Mouse (Mus musculus): Measurements from ENCODE around the gene Dpyd. TPM values are rescaled to one million over a fixed set of nuclear protein-coding genes. Genes with fewer than 3 reads are reported as not detected.

Gene Dpyd
- polyA plus RNA-seq, 1 experiment from 2014 or later = 1.8 TPM

DNA sequence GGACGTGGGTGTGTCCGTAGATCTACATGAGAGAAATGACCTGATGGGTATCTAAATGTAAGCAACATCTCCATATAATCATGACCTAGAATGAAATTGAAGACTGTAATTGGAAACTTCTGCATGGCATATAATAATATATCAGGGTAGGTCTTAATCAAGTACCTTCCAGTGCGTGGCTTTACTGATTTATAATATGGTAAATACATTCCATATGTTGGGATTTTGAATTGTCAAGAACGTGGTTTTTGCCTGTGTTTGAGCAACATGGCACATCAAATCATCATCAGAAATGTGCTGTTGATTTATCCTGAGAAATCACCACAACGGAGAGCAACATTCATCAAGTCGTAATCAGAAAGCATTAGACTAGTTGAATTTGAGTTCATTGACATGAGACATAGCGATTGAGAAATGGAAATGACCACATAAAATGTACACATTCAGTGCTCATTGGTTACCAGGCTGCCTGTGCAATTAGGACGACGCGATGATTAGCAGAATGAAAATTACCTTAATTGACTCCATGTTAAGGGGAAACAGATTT lies 84.2 kb downstream of the Dpyd start:
- Histone ChIP-seq H3K4me3 (ENCODE audit: low read depth, low read length) (no peak overlapping the region), H3K9me3 (replicated peaks; ENCODE audit: control insufficient read depth, low read length) (no peaks in the 10 kb centered on the region), H3K4me1 (ENCODE audit: control insufficient read depth, insufficient read depth, low read length) (no peaks in the 10 kb centered on the region), H3K27me3 (ENCODE audit: control insufficient read depth, insufficient read depth, low read length) (no peaks in the 10 kb centered on the region), H3K4me2 (no peak overlapping the region), H3K36me3 (ENCODE audit: control insufficient read depth, insufficient read depth, low read length) (no peaks in the 10 kb centered on the region), H3K9ac (ENCODE audit: low read depth, low read length) (no peak overlapping the region), H3K27ac (ENCODE audit: low read depth, low read length) (no peak overlapping the region)
- 84% methylated on average over 10 of the region's 10 CpGs for WGBS (ENCODE audit: insufficient replicate concordance)
- no peak for ATAC-seq (replicated peaks; ENCODE audit: insufficient number of reproducible peaks, low FRiP score, low TSS enrichment)

DNA sequence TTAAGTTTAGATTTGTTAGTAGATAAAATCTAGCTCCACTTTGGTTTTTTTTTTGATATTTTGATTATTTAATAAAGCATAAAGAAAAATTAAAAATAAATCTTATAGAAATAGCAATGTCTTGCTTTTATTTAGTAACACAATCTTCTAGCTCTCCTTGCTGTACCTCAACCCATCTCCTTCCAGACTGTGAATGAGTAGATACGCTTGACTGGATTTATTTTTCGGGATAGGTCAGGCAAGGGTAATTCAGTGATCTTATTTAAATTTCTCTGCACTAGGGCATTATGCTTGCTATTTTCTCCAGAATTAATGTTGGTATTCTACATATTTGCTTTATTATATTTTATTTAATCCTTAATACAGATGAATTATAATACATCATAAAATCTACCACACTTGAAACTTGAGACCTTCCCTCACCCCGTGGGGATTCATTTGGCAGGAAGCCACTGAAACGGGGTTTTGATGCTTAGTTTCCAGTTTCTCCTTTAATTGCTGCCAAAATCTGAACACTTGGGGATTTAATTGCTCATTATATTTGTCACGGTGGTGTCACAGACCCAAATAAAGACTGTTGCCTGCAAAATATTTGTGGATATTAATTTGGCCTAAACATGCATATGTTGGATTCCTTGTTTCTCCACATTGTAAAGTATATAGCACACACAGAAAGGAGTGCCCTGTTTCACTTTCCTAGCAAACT lies 102.2 kb downstream of the Dpyd start:
- no peak overlapping the region for H3K4me3 ChIP-seq (ENCODE audit: low read depth, low read length)
- H3K4me2 ChIP-seq = no peak overlapping the region
- no peaks in the 10 kb centered on the region for H3K36me3 ChIP-seq (ENCODE audit: control insufficient read depth, insufficient read depth, low read length)
- H3K4me1 ChIP-seq (ENCODE audit: control insufficient read depth, insufficient read depth, low read length) = no peaks in the 10 kb centered on the region
- H3K27me3 ChIP-seq (ENCODE audit: control insufficient read depth, insufficient read depth, low read length) = no peaks in the 10 kb centered on the region
- no peak for ATAC-seq (replicated peaks; ENCODE audit: insufficient number of reproducible peaks, low FRiP score, low TSS enrichment)
- no peaks in the 10 kb centered on the region for H3K9me3 ChIP-seq (replicated peaks; ENCODE audit: control insufficient read depth, low read length)
- H3K27ac ChIP-seq (ENCODE audit: low read depth, low read length) = no peak overlapping the region
- WGBS (ENCODE audit: insufficient replicate concordance) = 74% methylated on average over 5 of the region's 5 CpGs
- no peak overlapping the region for H3K9ac ChIP-seq (ENCODE audit: low read depth, low read length)

DNA sequence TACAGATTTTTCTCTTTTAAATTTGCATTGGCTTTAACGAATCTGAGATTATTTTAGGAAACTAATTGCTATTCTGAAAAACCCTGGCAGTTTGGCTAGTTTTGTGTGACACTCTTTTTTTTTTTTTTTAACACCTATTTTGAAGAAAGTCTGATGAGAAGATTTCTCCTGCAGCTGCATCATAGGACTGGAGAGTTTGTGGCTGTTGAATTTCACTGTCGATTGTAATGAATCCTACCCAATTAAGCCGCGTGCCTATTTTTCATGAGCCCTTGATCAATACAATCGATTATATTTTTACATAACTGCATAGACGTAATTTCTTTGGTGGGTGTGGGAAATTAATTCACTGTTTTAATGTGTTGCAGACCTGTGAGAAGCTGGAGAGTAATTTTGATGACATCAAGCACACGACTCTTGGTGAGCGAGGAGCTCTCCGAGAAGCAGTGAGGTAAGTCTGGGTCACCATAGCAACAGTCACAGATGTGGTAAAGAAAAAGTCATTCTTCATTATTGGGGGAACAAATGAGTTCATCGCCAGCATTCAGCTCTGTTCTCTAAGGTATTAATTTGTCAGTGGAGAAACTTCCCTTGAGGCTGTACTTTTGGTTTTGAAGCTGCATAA lies 112.3 kb downstream of the Dpyd start:
- no peaks in the 10 kb centered on the region for H3K9me3 ChIP-seq (replicated peaks; ENCODE audit: control insufficient read depth, low read length)
- no peak overlapping the region for H3K4me3 ChIP-seq (ENCODE audit: low read depth, low read length)
- WGBS (ENCODE audit: insufficient replicate concordance) = 70% methylated on average over 10 of the region's 10 CpGs
- H3K9ac ChIP-seq (ENCODE audit: low read depth, low read length) = no peak overlapping the region
- H3K4me1 ChIP-seq (ENCODE audit: control insufficient read depth, insufficient read depth, low read length) = no peaks in the 10 kb centered on the region
- no peak overlapping the region for H3K27ac ChIP-seq (ENCODE audit: low read depth, low read length)
- no peak for ATAC-seq (replicated peaks; ENCODE audit: insufficient number of reproducible peaks, low FRiP score, low TSS enrichment)
- H3K4me2 ChIP-seq = no peak overlapping the region
- H3K36me3 ChIP-seq (ENCODE audit: control insufficient read depth, insufficient read depth, low read length) = no peaks in the 10 kb centered on the region
- H3K27me3 ChIP-seq (ENCODE audit: control insufficient read depth, insufficient read depth, low read length) = no peaks in the 10 kb centered on the region

DNA sequence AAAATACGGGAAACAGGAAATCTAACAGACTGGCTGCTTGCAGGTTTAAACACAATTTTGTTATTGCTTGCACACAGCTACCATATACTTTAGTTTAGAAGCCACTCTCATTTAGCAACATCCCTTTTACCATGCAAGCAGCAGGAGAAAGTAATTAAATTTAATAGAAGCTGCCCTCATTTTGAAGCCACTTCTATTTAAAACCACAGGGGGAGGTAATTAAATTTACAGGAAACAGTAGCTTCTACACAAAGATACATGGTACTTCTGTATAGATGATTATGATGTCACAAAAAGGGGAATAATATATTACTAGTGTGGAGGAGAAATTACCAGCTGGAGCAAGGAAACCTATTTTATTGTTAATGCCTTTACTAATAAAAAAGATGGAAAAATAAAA lies 113.5 kb downstream of the Dpyd start:
- Histone ChIP-seq H3K4me3 (ENCODE audit: low read depth, low read length) (no peak overlapping the region), H3K9me3 (replicated peaks; ENCODE audit: control insufficient read depth, low read length) (no peaks in the 10 kb centered on the region), H3K27ac (ENCODE audit: low read depth, low read length) (no peak overlapping the region), H3K4me2 (no peak overlapping the region), H3K4me1 (ENCODE audit: control insufficient read depth, insufficient read depth, low read length) (no peaks in the 10 kb centered on the region), H3K9ac (ENCODE audit: low read depth, low read length) (no peak overlapping the region), H3K27me3 (ENCODE audit: control insufficient read depth, insufficient read depth, low read length) (no peaks in the 10 kb centered on the region), H3K36me3 (ENCODE audit: control insufficient read depth, insufficient read depth, low read length) (no peaks in the 10 kb centered on the region)
- WGBS (ENCODE audit: insufficient replicate concordance) = 52% methylated on average over 1 of the region's 1 CpGs
- ATAC-seq (replicated peaks; ENCODE audit: insufficient number of reproducible peaks, low FRiP score, low TSS enrichment) = no peak

DNA sequence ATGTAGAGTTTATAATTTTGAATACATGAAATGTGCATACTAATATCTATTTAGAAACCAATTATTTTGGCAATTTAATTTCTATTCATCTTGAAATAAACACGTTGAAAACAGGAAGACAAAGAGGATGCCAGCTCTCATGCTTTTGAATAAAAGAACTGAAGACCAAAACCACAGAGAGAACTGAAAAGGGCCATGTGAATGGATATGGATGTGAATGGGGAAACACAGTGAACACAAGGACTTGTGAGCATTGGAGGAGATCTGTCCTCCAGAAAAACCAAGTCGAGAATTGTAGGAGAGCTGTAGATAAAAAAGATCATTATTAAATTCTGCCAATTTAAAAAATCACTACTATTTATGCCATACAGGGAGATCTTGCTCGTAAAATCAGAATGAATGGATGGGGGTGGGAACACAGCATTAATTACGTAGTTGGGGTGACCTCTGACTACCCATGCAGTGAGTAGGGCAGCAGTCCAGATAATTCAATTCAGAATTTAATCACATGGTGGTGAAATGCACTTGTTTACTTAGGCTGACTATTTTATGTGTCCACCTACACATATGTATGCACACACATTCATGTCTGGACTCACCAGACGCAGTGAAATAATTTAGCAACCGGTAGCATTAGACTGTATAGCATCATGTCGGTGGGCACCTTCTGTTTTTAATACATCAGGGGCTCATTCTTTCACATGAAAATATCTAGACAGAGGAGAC lies 114.3 kb downstream of the Dpyd start:
- ATAC-seq (replicated peaks; ENCODE audit: insufficient number of reproducible peaks, low FRiP score, low TSS enrichment) = no peak
- H3K9ac ChIP-seq (ENCODE audit: low read depth, low read length) = no peak overlapping the region
- H3K4me1 ChIP-seq (ENCODE audit: control insufficient read depth, insufficient read depth, low read length) = no peaks in the 10 kb centered on the region
- 72% methylated on average over 7 of the region's 7 CpGs for WGBS (ENCODE audit: insufficient replicate concordance)
- H3K36me3 ChIP-seq (ENCODE audit: control insufficient read depth, insufficient read depth, low read length) = no peaks in the 10 kb centered on the region
- no peaks in the 10 kb centered on the region for H3K9me3 ChIP-seq (replicated peaks; ENCODE audit: control insufficient read depth, low read length)
- H3K4me3 ChIP-seq (ENCODE audit: low read depth, low read length) = no peak overlapping the region
- H3K27me3 ChIP-seq (ENCODE audit: control insufficient read depth, insufficient read depth, low read length) = no peaks in the 10 kb centered on the region
- no peak overlapping the region for H3K27ac ChIP-seq (ENCODE audit: low read depth, low read length)
- H3K4me2 ChIP-seq = no peak overlapping the region

DNA sequence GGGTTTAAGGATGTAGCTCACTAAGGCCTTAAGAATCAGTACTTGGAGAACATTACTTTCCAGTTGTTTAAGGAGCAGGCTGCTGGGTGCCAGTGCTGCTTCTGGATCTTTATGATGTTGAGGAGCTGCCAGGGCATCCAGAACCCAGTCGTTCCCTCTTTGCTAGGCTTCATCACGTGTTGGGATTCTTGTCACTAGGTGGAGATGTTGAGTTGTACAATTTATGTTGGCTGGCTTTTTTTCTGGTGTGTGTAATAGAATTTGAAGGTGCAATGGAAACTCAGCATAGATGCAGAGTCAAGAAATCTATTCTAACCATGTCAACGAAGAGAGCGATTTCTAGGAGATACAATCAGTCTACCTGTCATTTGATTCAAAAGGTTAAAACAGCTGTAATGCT lies 118.9 kb downstream of the Dpyd start:
- WGBS (ENCODE audit: insufficient replicate concordance) = 46% methylated on average over 4 of the region's 4 CpGs
- Histone ChIP-seq H3K4me1 (ENCODE audit: control insufficient read depth, insufficient read depth, low read length) (no peaks in the 10 kb centered on the region), H3K9me3 (replicated peaks; ENCODE audit: control insufficient read depth, low read length) (no peaks in the 10 kb centered on the region), H3K27me3 (ENCODE audit: control insufficient read depth, insufficient read depth, low read length) (no peaks in the 10 kb centered on the region), H3K4me3 (ENCODE audit: low read depth, low read length) (no peak overlapping the region), H3K36me3 (ENCODE audit: control insufficient read depth, insufficient read depth, low read length) (no peaks in the 10 kb centered on the region), H3K27ac (ENCODE audit: low read depth, low read length) (no peak overlapping the region), H3K4me2 (no peak overlapping the region), H3K9ac (ENCODE audit: low read depth, low read length) (no peak overlapping the region)
- ATAC-seq (replicated peaks; ENCODE audit: insufficient number of reproducible peaks, low FRiP score, low TSS enrichment) = no peak

DNA sequence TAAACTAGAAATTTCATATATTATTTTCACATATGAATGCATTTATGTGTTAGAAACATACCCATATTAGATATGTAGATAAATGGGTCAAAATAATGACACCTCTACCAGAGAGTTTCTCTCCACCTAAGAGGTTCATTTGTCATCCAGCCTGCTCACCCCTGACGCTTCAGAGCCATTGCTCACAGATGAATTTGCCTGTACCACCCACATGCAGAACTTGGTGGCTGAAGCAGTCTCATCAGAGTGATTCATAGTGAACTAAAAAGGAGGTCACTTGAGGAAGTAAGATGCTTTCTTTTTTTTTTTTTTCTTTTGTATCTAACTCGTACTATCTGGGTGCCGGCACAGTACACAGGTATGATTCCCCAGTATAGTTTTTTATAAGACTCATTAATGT lies 188.3 kb downstream of the Dpyd start:
- Histone ChIP-seq H3K27me3 (ENCODE audit: control insufficient read depth, insufficient read depth, low read length) (no peaks in the 10 kb centered on the region), H3K9ac (ENCODE audit: low read depth, low read length) (no peak overlapping the region), H3K36me3 (ENCODE audit: control insufficient read depth, insufficient read depth, low read length) (no peaks in the 10 kb centered on the region), H3K4me1 (ENCODE audit: control insufficient read depth, insufficient read depth, low read length) (no peaks in the 10 kb centered on the region), H3K4me2 (no peak overlapping the region), H3K9me3 (replicated peaks; ENCODE audit: control insufficient read depth, low read length) (no peaks in the 10 kb centered on the region), H3K27ac (ENCODE audit: low read depth, low read length) (no peak overlapping the region), H3K4me3 (ENCODE audit: low read depth, low read length) (no peak overlapping the region)
- 73% methylated on average over 3 of the region's 3 CpGs for WGBS (ENCODE audit: insufficient replicate concordance)
- ATAC-seq (replicated peaks; ENCODE audit: insufficient number of reproducible peaks, low FRiP score, low TSS enrichment) = no peak

DNA sequence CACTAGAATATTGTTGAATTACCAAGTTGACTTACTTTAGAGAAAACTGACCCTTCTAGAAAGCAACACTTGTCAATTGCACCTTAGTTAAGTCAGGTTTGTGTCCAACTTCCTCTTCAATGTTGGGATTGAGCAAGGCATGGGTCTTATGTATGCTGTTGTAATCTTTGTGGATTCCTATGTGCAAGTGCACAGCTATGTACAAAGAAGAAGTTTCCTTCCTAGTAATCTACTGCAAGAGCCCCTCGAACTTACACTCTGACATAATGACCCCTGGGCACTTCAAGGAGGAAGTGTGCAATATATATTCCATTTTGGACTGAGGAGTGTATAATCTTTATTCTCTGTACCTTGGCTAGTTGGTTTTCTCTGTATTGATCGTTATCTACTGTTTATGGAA lies 191.7 kb downstream of the Dpyd start:
- H3K36me3 ChIP-seq (ENCODE audit: control insufficient read depth, insufficient read depth, low read length) = no peaks in the 10 kb centered on the region
- no peak overlapping the region for H3K9ac ChIP-seq (ENCODE audit: low read depth, low read length)
- H3K27me3 ChIP-seq (ENCODE audit: control insufficient read depth, insufficient read depth, low read length) = no peaks in the 10 kb centered on the region
- no peak for ATAC-seq (replicated peaks; ENCODE audit: insufficient number of reproducible peaks, low FRiP score, low TSS enrichment)
- H3K27ac ChIP-seq (ENCODE audit: low read depth, low read length) = no peak overlapping the region
- H3K4me2 ChIP-seq = no peak overlapping the region
- no peaks in the 10 kb centered on the region for H3K4me1 ChIP-seq (ENCODE audit: control insufficient read depth, insufficient read depth, low read length)
- no peaks in the 10 kb centered on the region for H3K9me3 ChIP-seq (replicated peaks; ENCODE audit: control insufficient read depth, low read length)
- 70% methylated on average over 2 of the region's 2 CpGs for WGBS (ENCODE audit: insufficient replicate concordance)
- no peak overlapping the region for H3K4me3 ChIP-seq (ENCODE audit: low read depth, low read length)
